13 mouse cellular contexts compared by ENCODE assay signal in genomic region chr3:41589988-41590387, GRCm38 (mm10).
"Had no signal": no experiment of that assay in that cellular context is flagged by ENCODE, and none has a peak within 500 bp of the region (broad histone marks: within the 10 kb centered on the region; RNA-seq: fewer than 3 reads in every experiment).

No protein-coding gene starts in this region.

- DNase-seq: kidney, postnatal 36 days; layer of hippocampus, adult 9-11 months; layer of hippocampus, postnatal 36 days; liver, embryonic 13.5 days; lung, adult 18-20 months; retina, postnatal 1 day; right cerebral cortex, postnatal 4 days; thymus, adult 18-20 months; thymus, postnatal 14 days had no signal

- H3K4me1 ChIP-seq: midbrain, embryonic 12.5 days had no signal

- ATAC-seq: midbrain, embryonic 16.5 days had no signal

- H3K4me2 ChIP-seq: liver, embryonic 13.5 days; midbrain, embryonic 12.5 days; neural tube, embryonic 13.5 days had no signal

- H3K9me3 ChIP-seq: limb, embryonic 15.5 days; liver, embryonic 13.5 days; midbrain, embryonic 12.5 days; neural tube, embryonic 13.5 days had no signal

- H3K4me3 ChIP-seq: limb, embryonic 15.5 days; liver, embryonic 13.5 days; midbrain, embryonic 12.5 days; neural tube, embryonic 13.5 days had no signal

- H3K27me3 ChIP-seq: limb, embryonic 15.5 days; liver, embryonic 13.5 days; midbrain, embryonic 12.5 days; neural tube, embryonic 13.5 days had no signal

- H3K27ac ChIP-seq: limb, embryonic 15.5 days; liver, embryonic 13.5 days; midbrain, embryonic 12.5 days; neural tube, embryonic 13.5 days had no signal

- H3K9ac ChIP-seq: limb, embryonic 15.5 days; liver, embryonic 13.5 days; midbrain, embryonic 12.5 days; neural tube, embryonic 13.5 days had no signal
